Mouse (Mus musculus): ENCODE measurements around the gene Gas7.
A peak's percentile ranks its signal among the peaks of the same experiment; 100 is the strongest.

Gene Gas7

DNA sequence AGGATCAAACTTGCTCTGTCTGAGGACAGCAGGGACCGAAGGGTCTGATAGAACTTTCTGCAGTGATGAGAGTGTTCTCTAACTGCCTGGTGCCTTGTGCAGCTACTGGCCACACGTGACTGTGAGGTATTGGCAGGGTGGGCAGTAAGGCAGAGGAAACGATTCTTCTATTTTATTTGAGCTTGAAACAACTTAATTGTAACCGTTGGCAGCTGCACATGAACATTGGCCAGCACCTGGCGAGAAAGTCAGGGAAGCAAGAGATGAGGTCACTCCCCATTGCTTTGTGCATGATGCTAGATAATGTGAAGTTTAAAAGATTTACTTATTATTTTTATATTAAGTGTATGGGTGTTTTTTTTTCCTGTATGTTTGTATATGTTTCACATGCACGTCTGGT is 77.9 kb downstream of the Gas7 start:
- no peak for DNase-seq (ENCODE audit: low spot score in 2 of 2)

DNA sequence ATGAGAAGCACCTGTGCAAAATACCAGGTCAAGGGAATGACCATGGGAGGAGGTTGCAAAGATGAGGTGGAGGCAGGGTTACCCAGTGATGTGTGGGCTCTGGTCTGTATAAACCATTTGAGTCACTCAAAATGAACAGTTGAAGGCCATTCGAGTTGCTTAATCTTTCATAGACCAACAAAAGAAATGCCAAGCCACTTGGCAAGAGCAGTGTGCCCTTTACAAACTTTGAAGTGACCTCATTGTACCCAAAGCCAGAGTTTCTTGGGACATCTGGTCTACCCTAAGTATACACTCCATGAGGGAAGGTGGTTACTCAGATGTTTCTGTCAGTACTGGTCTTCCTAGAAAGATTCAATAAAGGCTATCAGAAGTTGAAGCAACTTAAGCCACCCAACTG is 80.5 kb downstream of the Gas7 start:
- no peak for DNase-seq (ENCODE audit: low spot score in 2 of 2)

DNA sequence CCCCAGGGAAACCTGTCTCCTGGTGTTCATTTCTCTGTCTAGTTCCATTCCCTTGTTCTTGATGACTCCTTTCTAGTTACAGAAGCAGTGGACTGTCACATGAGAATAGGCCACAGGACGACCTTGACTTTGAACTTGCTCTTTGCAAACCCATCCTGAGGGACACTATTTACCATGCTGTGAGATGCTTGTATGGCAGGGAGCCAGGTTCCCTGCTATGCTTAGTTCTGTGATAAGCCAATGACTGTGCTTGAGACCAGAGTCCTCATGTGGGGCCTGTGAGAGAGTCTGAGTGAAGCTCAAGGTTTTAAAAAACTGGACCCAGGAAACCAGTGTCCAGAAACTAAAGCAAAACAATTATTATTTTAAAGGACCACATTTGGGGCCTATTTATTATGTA is 81.2 kb downstream of the Gas7 start:
- DNase-seq (ENCODE audit: low spot score in 2 of 2) = no peak

DNA sequence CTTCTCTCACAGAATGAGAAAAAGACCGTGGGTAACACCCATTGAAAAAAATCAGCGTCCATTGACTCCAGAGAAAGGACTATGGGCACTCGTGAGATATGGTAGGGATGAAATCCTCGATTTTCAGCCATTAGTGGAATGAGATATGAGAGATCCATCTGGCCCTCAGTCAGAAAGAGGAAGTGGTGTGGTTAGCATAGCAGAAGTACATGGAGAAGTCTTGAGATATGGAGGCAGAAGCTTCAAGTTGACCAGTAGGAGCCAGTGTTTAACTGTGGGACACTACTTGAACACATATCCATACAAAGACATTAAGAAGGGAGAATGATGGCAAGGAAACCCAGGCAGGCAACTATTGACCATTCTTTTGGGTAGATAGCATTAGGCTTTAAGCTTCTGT is 82.1 kb downstream of the Gas7 start:
- no peak for DNase-seq (ENCODE audit: low spot score in 2 of 2)

DNA sequence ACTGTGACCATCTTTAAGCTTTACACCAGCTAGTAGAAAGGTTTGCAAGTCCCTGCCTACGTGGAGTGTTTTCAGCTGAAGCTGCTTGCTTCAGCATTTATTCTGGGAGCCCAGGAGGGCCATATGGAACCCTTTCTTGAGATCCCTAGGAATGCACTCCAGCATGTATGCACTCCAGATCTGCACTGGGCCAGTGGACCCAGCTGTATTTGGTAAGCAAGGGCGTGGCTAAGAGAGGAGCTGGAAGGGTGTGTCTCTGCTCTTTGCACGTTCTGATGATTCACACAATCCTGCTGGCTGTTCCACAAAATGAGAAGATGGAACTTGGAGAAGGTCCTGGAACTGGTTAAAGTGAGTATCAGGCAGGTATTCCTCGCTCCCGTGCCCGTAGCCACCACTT is 83.3 kb downstream of the Gas7 start:
- DNase-seq (ENCODE audit: low spot score in 2 of 2) = peak in 1 of 2 experiments; percentile 53

DNA sequence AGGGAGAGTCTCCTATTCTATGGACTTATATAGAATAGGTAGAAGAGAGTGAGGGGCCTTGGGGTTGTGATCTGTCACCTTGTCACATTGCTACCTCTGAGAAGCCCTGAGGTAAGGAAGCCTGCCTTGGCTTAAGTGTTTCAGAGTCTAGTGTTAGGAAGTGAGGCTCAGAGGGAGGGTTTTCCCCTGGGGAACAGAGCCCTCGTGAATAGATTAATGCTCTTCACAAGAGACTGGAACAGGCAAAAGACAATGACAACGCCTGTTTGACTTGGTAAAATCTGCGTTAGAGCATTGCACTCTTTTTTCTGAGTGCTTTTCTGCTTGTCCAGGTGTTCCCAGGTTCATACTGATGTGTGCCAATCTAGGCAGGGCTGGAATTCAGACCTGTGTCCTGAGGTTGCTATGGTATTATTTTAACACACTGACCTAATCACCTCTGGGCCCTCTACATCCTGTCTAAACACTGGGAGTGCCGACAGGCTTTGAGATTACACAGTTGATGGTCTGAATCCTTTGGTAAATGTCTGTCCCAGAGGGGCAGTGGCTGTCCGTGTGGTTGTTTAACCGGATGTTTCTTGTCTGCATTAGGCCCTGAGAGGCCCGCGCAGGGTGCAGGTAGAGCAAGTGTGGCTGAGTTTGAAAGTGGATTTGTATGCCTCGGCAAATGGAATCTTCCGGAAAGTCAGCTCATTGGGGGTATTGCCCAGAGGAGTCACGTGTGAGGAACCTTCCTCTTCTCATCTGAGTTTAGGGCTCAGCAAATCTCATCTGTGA is 89.6 kb downstream of the Gas7 start:
- DNase-seq (ENCODE audit: low spot score in 2 of 2) = no peak

DNA sequence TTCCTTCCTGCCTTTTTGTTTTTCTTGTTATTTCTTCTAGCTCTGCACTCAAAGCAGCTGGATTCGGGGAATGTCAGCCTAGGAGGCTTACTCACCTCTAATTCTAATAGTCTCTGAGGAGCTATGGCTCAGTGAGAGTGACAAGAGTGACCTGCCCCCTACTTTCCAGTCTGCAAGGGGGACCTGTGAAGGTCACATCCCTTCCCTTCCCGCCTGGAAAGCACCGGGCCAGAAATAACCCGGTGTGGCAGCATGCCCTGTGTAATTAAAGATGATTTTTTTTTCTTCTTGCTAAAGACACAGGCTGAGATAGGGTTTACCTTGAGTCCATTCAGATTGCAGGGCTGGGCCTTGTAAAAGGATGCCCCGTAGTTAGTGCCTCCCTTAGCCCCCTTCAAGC is 91.3 kb downstream of the Gas7 start:
- no peak for DNase-seq (ENCODE audit: low spot score in 2 of 2)

DNA sequence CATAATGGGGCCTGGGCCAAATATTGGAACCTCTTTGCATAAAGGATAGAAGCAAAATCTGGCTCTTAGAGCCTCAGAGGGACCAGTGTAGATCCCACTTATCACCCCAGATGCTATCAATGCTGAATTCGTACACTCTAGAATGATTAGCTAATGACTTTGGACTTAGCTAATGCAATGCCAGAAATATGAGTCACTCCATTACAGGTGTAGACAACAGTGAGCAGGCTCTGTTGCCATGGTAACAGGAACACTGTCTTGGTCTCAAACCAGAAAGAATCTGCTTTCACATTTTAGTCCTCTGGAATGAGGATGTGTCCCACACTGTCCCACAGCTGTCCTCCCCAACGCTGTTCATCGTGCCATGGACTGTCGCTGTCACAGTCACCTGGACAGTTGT is 94.1 kb downstream of the Gas7 start:
- DNase-seq (ENCODE audit: low spot score in 2 of 2) = no peak

DNA sequence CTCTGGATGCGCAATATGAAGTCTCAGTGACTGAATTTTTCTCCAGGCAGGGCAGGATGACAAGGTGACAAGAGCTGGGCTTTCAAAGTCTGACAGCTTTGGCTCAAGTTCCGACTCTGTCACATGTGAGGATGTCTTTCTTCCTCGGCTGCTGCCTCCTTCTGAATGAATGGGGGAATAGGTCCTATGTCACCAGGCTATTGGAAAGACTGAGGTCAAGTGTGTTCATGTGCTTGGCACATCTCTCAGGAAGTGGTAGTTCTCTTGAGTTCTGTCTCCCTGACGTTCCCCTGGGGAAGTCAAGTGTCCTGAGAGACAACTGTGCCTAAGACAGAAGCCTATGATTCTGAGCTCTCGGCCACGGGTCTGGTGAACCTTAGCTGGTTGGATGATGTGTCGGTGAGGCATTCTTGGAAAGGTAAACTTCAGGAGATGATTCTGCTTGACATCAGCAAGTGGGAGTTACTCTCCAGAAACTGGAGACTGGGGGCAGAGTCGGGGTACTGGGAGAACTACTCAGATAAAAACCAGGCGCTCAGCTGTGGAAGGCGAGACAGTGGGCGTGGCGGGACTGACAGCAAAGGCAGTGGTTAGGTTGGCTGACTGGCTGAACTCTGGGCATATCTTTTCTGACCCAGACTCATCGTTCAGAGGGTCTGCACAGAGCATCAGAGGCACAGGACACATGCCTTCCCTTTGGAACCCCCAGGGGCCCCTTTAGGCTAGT is 94.7 kb downstream of the Gas7 start:
- no peak for DNase-seq (ENCODE audit: low spot score in 2 of 2)

DNA sequence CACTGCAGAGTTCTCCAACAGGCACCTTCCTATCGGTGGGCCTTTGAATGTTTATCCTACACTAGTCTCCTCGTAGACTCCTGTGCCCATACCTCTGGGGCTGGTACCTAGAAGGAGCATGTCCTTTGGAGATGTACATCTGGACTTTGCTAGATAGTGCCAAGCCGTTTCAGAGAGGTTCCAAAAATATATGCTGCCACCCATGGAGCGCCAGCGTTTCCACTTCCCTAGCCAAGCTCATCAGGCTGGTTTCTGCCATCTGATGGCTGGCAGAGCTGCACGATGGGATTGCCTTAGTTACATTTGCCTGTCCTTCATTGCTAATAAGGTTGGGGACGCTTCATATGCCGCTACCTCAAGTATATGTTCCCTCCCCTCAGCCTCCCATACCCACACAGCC is 97.2 kb downstream of the Gas7 start:
- no peak for DNase-seq (ENCODE audit: low spot score in 2 of 2)

DNA sequence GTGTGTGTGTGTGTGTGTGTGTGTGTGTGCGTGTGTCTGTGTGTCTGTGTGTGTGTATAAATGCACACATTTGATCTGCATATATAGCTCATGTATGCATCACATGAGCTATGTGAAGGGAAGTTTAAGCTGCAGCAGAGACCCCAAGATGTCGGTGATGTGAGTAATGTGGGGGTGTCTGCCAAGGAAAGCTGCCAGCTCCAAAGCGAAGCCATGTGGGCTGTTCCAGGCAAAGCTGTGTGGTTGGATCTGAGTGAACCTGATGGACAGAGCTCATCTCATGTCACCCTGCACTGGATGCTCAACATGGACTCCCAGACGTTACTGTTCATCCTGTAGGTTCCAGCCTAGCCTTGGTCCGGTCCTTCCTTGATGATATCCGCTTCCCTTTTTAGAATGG is 99.0 kb downstream of the Gas7 start:
- DNase-seq (ENCODE audit: low spot score in 2 of 2) = no peak

DNA sequence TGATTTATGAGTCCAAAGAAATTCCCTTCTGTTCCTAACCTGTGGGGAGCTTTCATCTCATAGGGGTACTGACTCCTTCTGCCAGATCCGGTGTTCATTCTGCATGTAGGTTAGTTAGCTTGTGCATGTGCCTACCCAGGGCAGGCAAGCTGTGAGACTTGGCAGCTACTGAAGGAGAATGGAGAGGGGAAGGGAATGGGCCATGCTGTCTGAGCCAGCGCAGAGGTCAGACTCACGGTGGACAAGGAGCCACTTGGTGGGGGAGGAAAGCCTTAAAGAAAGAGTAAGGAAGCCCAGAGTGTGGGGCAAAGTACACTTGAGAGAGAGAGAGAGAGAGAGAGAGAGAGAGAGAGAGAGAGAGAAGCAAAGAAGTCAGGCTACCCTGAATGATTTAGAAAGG is 101.1 kb downstream of the Gas7 start:
- DNase-seq (ENCODE audit: low spot score in 2 of 2) = no peak

DNA sequence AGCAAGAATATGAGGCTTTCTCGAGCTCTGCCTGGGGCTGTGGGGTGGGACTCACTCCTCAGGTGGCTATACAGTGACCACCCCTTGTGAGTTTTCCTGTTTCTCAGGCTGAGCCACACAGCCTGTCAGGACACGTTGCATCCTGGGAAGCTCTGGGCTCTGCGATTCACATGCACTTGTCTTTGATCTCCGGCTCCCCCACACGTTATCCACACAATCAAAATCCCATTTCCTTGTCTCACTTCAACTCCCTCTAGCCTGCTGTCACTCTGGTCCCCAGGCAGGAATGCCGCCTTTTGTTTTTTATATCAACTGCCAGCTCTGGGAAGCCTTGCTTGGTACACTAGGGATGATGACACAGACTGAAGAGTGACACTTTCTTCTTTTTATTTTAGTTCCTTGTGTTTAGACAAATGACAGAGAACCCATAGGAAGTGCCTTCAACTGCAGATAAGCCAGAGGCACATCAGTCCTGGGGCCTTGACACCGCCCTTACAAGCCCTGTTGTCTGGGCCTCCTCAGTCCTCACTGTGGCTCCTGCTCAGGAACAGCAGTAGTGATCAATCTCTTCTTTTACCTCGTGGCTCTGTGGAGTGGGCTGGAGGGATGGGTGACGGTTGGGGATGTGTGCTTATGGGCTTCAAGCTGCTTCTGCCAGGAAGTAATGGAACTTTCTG is 103.7 kb downstream of the Gas7 start:
- DNase-seq (ENCODE audit: low spot score in 2 of 2) = no peak

DNA sequence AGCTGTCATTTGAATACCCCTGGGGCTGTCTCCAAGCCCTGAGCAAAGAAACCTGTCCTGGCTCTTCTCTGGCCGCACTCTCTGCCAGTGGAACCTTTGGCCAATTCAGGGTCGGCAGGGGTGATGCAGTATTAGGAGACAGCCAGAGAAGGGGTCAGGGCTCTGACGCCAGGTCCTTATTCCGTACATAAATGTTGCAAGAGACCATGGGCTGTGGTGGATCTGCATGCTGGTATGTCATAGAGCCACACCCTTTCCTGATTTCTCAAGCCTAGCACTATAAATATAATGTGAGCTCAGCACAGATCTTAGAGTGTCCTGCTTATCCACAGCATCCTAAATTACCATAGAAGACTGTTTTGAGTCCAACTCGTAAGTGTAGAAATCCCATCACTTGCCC is 104.3 kb downstream of the Gas7 start:
- no peak for DNase-seq (ENCODE audit: low spot score in 2 of 2)

DNA sequence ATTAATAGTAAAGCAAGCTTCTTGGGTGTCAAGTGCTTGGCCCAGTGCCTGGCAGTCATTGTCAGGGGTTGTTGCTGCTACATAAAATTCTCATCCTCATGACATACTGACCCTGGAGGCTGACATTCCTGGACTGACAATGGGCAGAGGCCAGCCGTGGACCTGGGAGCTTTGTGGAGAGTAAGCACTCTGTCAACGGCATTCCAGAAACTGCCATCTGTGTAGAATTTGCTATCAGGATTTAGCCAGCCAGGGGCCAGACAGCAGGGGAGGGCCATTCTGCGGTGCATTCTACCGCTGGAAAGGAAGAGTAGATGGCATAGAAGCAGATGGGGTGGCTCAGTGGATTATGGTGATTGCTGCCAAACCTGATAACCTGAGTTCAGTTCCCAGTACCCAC is 106.4 kb downstream of the Gas7 start:
- no peak for DNase-seq (ENCODE audit: low spot score in 2 of 2)

DNA sequence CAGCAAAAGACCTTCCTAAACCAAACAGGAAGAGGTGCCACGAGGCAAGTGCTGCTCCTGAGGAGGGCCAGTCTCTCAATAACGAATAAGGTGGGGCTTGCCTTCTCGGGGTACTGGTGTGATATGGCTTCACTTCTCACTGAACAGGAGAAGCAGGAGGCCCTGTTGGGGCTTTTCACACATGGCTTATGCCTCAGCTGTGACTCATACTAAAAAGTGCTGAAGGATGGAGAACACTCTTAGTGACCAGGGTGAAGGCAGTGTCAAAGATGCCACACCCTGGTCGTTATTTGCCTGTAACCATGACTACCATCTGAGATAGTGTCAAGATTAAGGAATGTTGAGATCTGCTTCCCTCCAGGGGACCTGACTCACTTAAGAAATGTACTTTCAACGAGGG is 107.9 kb downstream of the Gas7 start:
- DNase-seq (ENCODE audit: low spot score in 2 of 2) = no peak

DNA sequence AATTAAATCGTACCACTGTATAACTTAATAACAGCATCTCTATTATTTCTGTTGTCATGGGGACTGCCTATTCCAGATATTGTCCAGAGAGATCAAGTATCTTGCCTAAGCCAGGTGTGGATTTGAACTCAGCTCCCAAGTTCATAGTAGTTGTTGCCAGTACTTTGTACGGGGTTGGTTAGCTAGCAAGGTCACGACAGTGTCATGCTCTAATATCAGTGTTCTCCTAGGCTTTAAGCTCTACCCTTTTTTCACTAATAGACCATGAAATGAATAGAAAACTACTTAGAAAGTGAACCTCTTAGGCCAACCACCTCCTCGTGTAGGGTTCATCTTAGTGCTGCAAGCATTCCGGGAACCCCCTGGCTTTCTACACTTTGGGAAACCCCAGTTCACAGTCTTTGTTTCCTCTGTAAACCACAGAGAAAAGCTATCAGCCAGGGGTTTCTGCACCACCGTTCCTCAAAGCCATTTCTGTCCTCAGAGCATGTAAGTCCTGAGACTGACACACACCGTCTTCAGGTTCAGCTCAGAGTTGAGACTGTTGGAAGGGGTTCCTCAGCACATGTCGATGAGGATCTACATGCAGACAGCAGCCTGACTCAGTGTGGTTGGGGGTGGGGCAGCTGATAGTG is 108.9 kb downstream of the Gas7 start:
- no peak for DNase-seq (ENCODE audit: low spot score in 2 of 2)

DNA sequence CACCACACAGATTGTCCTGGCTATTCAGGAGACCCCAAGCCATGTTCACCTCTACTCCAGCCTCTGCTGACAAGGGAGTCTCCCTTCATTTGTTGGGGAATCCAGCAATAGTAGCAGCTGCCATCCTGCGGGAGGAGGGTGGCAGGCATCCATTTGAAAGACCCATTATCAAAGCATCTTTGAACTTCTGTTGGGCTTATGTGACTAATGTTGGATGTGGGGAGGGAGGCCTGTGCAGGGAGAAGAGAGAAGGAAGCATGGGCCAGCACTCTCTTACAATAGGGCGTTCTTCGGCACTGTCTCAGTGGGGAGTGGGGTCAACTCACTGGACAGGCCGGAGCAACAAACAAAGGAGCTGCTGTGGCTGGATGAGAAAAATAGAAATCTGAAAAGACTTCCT is 110.3 kb downstream of the Gas7 start:
- DNase-seq (ENCODE audit: low spot score in 2 of 2) = no peak

DNA sequence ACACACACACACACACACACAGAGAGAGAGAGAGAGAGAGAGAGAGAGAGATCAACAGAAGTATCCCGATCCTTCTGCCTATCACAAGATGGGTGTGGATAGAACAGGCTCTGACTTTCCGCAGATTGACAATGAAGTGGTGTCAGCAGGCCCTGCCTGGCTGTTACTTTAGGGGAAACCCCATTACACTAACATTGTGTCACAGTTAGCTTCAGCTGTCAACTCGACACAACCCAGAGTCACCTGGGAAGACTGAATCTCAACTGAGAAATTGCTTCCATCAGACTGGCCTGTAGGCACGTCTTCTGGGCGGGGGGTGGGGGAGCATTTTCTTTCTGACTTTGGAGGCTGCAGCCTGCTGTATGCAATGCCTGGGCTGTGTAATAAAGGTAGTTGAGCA is 111.5 kb downstream of the Gas7 start:
- DNase-seq (ENCODE audit: low spot score in 2 of 2) = no peak

DNA sequence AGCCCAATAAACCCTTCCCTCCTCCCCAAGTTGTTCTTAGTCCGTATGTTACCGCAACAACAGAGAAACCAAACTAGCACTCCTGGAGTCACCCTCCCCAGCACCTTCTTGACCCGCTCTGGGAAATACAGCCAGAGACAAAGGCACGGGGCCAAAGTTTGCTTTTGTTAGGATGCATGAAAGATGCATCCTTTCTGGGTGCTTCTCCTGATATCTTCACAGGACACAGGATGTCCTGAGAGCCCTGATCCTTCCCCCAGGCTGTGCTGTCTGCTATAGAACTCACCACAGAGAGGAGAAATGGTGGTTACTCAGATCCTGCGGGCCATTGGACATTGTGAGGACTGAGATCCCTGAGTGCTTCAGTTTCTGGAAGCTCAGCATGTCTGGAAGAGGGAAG is 111.9 kb downstream of the Gas7 start:
- DNase-seq (ENCODE audit: low spot score in 2 of 2) = no peak

DNA sequence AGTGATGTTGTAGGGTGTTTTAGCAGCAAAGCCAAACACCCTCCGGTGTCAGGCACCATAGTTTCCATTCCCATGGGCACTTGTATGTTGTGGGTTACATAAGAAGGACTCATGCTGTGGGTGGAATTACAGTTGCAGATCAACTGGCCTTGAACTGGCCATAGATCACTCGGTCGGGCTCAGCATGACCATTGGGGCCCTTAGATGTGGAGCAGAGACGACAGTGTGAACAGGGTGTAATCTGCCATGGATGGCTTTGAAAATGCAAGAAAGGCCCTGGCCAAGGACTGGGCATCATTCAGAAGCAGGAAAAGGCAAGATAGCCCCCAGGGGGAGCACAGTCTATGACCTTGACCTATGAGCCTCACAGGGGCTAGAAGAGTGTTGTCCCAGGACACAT is 112.8 kb downstream of the Gas7 start:
- no peak for DNase-seq (ENCODE audit: low spot score in 2 of 2)

DNA sequence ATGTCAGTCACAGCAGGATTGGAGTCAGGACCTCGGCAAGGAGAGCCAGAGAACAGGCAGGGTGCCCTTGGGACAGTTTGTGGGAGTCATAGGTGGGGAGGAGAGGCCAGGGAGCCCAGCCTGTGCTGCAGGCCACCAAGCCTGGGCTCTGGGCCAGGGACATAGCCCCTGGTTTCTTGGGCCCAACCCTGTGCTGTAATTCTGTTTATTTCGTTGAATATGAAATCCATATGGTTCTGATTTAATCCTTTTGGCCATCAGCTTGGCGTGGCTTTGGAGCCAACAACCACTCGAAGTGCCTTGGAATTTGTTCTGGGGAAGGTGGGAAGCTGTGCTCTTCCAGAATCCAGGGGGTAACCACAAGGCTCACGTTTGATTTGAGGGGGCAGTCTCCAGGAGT is 113.6 kb downstream of the Gas7 start:
- DNase-seq (ENCODE audit: low spot score in 2 of 2) = no peak

DNA sequence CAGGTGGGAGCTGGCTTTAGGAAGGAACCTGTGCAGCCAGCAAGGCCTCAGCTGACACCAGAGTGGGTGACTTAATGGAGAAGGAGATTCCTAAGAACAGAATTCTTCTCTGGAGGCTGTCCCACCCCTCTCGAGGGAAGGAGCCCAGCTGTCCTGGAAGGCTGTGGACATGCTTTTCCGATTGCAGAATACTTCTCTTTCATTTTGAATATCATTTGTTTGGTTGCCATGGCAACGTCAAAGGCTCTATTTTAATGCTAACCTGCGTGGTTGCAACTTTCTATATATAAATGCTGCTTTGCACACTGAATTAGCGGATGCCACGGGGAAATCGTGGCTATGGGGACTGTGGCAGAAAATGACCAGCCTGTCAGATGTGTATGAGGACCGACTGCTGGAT is 115.7 kb downstream of the Gas7 start:
- peak in 1 of 2 experiments; percentile 39 for DNase-seq (ENCODE audit: low spot score in 2 of 2)
